Mouse (Mus musculus) testis, adult 2 months (tissue): ENCODE measurements at regions not wholly inside any gene's neighbourhood (a gene's known extent, or its start where the extent isn't known, plus 50 kb on each side); places are given as distances from the start of the nearest gene placed in this dataset.

Source experiments
- H3K27ac ChIP-seq: fragments of 200-500 bp; 2 replicates; pipeline ENCODE4 v1.5.1; 2012; ENCODE audit warnings: low read depth, low read length; ENCODE audit not compliant: control insufficient read depth, insufficient read depth
- H3K27me3 ChIP-seq: fragments of 200-500 bp; 2 replicates; pipeline ENCODE4 v1.6.1; 2012; ENCODE audit warnings: mild to moderate bottlenecking, low read length, moderate library complexity; ENCODE audit not compliant: control insufficient read depth, insufficient read depth
- H3K36me3 ChIP-seq: fragments of 200-500 bp; 2 replicates; pipeline ENCODE4 v1.6.1; 2012; ENCODE audit warnings: mild to moderate bottlenecking, low read length; ENCODE audit not compliant: control insufficient read depth, insufficient read depth
- H3K4me1 ChIP-seq: fragments of 200-500 bp; 2 replicates; pipeline ENCODE4 v1.6.1; 2012; ENCODE audit warnings: low read length; ENCODE audit not compliant: control insufficient read depth, insufficient read depth
- H3K4me3 ChIP-seq: fragments of 200-500 bp; 2 replicates; pipeline ENCODE4 v1.5.1; 2012; ENCODE audit warnings: low read depth, mild to moderate bottlenecking, low read length, moderate library complexity, mixed read lengths; ENCODE audit not compliant: control insufficient read depth
- CTCF ChIP-seq: fragments of 200-500 bp; IDR thresholded peaks from 2 replicates; pipeline ENCODE4 v1.5.1; 2012; ENCODE audit warnings: low read depth, mild to moderate bottlenecking, inconsistent platforms, low read length, moderate library complexity; ENCODE audit not compliant: control insufficient read depth, insufficient read depth, insufficient replicate concordance
- POLR2A ChIP-seq: fragments of 200-500 bp; IDR thresholded peaks from 2 replicates; pipeline ENCODE4 v1.6.1; 2012; ENCODE audit warnings: low read depth, mild to moderate bottlenecking, inconsistent platforms, low read length, moderate library complexity; ENCODE audit not compliant: control insufficient read depth

- no peak overlapping the region for H3K27ac ChIP-seq
- H3K4me3 ChIP-seq = no peak overlapping the region
- H3K36me3 ChIP-seq = no peaks in the 10 kb centered on the region
- H3K27me3 ChIP-seq = no peaks in the 10 kb centered on the region
- H3K4me1 ChIP-seq = no peaks in the 10 kb centered on the region
- TF ChIP-seq CTCF = no peak
- TF ChIP-seq POLR2A = no peak
These were observed 1107.7 kb upstream of the Flrt2 start for GRCm38 (mm10) chr12:94584309-94584708.

- H3K4me3 ChIP-seq = no peak overlapping the region
- TF ChIP-seq POLR2A = no peak
- TF ChIP-seq CTCF = no peak
These were observed 1105.0 kb upstream of the Flrt2 start for GRCm38 (mm10) chr12:94587031-94587430.

GRCm38 (mm10) chr12:94588599-94588998 lies 1103.4 kb upstream of the Flrt2 start:
- no peaks in the 10 kb centered on the region for H3K36me3 ChIP-seq
- TF ChIP-seq POLR2A (no peak), CTCF (no peak)
- H3K4me1 ChIP-seq = no peaks in the 10 kb centered on the region
- H3K4me3 ChIP-seq = no peak overlapping the region
- no peaks in the 10 kb centered on the region for H3K27me3 ChIP-seq
- H3K27ac ChIP-seq = no peak overlapping the region

More at GRCm38 (mm10) chr12:94587031-94587430, 1105.0 kb upstream of the Flrt2 start:
- Histone ChIP-seq H3K27ac (no peak overlapping the region), H3K27me3 (no peaks in the 10 kb centered on the region), H3K36me3 (no peaks in the 10 kb centered on the region), H3K4me1 (no peaks in the 10 kb centered on the region)

GRCm38 (mm10) chr12:94589033-94589432 lies 1103.0 kb upstream of the Flrt2 start:
- Histone ChIP-seq H3K36me3 (no peaks in the 10 kb centered on the region), H3K4me3 (no peak overlapping the region), H3K27me3 (no peaks in the 10 kb centered on the region), H3K27ac (no peak overlapping the region), H3K4me1 (no peaks in the 10 kb centered on the region)
- no peak for TF ChIP-seq POLR2A
- TF ChIP-seq CTCF = no peak

- no peak overlapping the region for H3K4me3 ChIP-seq
- TF ChIP-seq POLR2A (no peak), CTCF (no peak)
- H3K4me1 ChIP-seq = no peaks in the 10 kb centered on the region
- no peak overlapping the region for H3K27ac ChIP-seq
- no peaks in the 10 kb centered on the region for H3K27me3 ChIP-seq
- no peaks in the 10 kb centered on the region for H3K36me3 ChIP-seq
These were observed 1086.5 kb upstream of the Flrt2 start for GRCm38 (mm10) chr12:94605566-94605965.

GRCm38 (mm10) chr12:94636555-94636954 lies 1055.5 kb upstream of the Flrt2 start:
- no peak overlapping the region for H3K27ac ChIP-seq
- H3K36me3 ChIP-seq = no peaks in the 10 kb centered on the region
- H3K4me3 ChIP-seq = no peak overlapping the region
- H3K4me1 ChIP-seq = no peaks in the 10 kb centered on the region
- no peaks in the 10 kb centered on the region for H3K27me3 ChIP-seq
- no peak for TF ChIP-seq POLR2A
- TF ChIP-seq CTCF = no peak

GRCm38 (mm10) chr12:94640153-94640552 lies 1051.9 kb upstream of the Flrt2 start:
- H3K27ac ChIP-seq = no peak overlapping the region

GRCm38 (mm10) chr12:94645302-94645701 lies 1046.7 kb upstream of the Flrt2 start:
- H3K4me1 ChIP-seq = no peaks in the 10 kb centered on the region
- no peaks in the 10 kb centered on the region for H3K36me3 ChIP-seq
- no peaks in the 10 kb centered on the region for H3K27me3 ChIP-seq
- TF ChIP-seq CTCF = no peak
- TF ChIP-seq POLR2A = no peak
- H3K27ac ChIP-seq = no peak overlapping the region
- no peak overlapping the region for H3K4me3 ChIP-seq

More at GRCm38 (mm10) chr12:94640153-94640552, 1051.9 kb upstream of the Flrt2 start:
- H3K4me3 ChIP-seq = no peak overlapping the region
- no peaks in the 10 kb centered on the region for H3K27me3 ChIP-seq
- no peaks in the 10 kb centered on the region for H3K4me1 ChIP-seq
- no peaks in the 10 kb centered on the region for H3K36me3 ChIP-seq
- no peak for TF ChIP-seq CTCF
- no peak for TF ChIP-seq POLR2A
